Mouse (Mus musculus) bone marrow macrophage, adult 2 months (primary cell): ENCODE data around the gene Tbc1d25. TPM values are rescaled to one million over a fixed set of nuclear protein-coding genes. Genes with fewer than 3 reads are reported as not detected.

ENCODE experiments used
- H3K27ac ChIP-seq: 2 replicates; pipeline ENCODE4 v1.5.1; 2012; ENCODE audit warnings: low read depth, low read length; ENCODE audit not compliant: insufficient read depth
- H3K4me1 ChIP-seq: 2 replicates; pipeline ENCODE4 v1.6.1; 2012; ENCODE audit warnings: low read length; ENCODE audit not compliant: control insufficient read depth, insufficient read depth
- H3K4me3 ChIP-seq: 2 replicates; pipeline ENCODE4 v1.5.1; 2012; ENCODE audit warnings: mild to moderate bottlenecking, low read length, moderate library complexity; ENCODE audit not compliant: insufficient read depth
- CTCF ChIP-seq: IDR thresholded peaks from 2 replicates; pipeline ENCODE4 v1.5.1; 2012; ENCODE audit warnings: low read depth, mild to moderate bottlenecking, low read length, moderate library complexity
- POLR2A ChIP-seq: IDR thresholded peaks from 2 replicates; pipeline ENCODE4 v1.6.1; 2012; ENCODE audit warnings: mild to moderate bottlenecking, low read depth, low read length, borderline replicate concordance
- polyA plus RNA-seq: library from polyadenylated mRNA; stranded (reverse); fragments of >200 nt; gene quantifications from 2 replicates; pipeline ENCODE4 v1.2.4, GENCODE M21; 2012; ENCODE audit not compliant: missing spikeins, insufficient read depth, insufficient read length

Gene Tbc1d25
- polyA plus RNA-seq, 1 experiment: 5.9 TPM

DNA sequence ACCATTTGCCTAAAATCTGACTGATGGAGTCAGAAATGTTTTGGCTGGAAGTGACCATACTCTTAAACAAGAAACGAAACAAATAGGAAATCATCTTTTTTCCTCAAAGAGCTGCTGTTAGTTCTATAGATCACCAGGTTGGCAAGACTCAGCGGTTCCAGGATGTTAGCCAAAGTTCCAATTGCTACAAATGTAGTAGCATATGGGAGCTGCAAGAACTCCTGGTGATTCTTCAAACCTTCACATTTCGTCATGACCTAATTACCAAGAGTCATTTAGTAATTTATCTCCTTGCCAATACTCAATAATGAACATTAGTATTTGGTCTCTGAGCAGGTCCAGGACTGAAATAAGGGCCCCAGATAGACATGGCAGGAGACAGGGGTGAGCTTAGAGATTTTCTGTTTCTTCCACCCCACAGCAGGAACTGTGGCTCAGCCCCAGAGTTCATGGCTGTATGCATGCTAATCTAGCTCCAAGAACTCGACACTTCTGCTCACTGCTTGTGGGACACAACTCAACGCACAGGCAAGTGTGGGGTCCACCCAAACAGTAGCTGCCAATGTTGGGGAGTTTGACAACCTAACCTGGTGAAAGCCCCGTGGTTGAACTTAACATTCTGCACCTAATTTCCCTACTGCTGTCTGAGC is 52.0 kb downstream of the Tbc1d25 start:
- TF ChIP-seq CTCF (no peak), POLR2A (no peak)
- no peaks in the 10 kb centered on the region for H3K4me1 ChIP-seq

DNA sequence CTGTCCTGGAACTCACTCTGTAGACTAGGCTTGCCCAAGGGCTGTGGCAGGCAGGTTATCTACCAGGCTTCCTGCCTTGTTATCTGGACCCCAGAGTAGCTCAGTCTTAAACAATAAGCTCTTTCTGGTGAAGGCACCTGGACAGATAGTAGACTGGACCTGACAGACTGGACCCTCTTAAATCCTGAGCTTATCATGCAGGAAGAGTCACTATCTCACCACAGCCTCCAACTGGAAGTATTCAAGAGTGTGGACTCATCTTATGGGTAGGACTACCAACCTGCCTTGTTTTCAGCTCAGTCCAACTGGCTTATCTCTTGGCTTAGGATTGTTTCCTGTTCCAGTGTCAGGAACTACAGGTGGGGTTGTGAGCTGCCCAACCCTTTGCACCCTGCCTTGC is 58.7 kb downstream of the Tbc1d25 start:
- Histone ChIP-seq H3K27ac (no peak overlapping the region), H3K4me3 (no peak overlapping the region), H3K4me1 (no peaks in the 10 kb centered on the region)
- TF ChIP-seq CTCF (no peak), POLR2A (no peak)

More for the DNA sequence above, 52.0 kb downstream of the Tbc1d25 start:
- Histone ChIP-seq H3K4me3 (no peak overlapping the region), H3K27ac (no peak overlapping the region)

DNA sequence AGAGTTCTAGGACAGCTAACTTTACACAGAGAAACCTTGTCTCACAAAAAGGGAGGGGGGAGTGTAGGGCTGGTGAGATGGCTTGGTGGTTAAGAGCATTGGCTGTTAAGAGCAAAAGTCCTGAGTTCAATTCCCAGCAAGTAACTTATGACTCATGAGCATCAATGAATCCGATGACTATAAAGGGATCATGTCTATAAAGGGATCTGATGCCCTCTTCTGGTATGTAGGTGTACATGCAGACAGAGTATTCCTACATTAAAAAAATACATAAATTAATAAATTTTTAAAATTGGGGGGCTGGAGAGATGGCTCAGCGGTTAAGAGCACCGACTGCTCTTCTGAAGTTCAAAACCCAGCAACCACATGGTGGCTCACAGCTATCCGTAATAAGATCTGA is 60.7 kb downstream of the Tbc1d25 start:
- TF ChIP-seq POLR2A (no peak), CTCF (no peak)
- H3K4me3 ChIP-seq: no peak overlapping the region
- no peaks in the 10 kb centered on the region for H3K4me1 ChIP-seq
- H3K27ac ChIP-seq: no peak overlapping the region

GRCm38 (mm10) chrX:8105019-8105418 is 71.0 kb downstream of the Tbc1d25 start:
- TF ChIP-seq POLR2A: no peak
- no peak for TF ChIP-seq CTCF
- H3K4me1 ChIP-seq: peaks cover 2% of the 10 kb centered on the region; the same call in 1 of the 2 replicates
- H3K27ac ChIP-seq: no peak overlapping the region
- no peak overlapping the region for H3K4me3 ChIP-seq

Other genes with a start within 250 kb of the Tbc1d25 start
- gene Eras, start 247.6 kb downstream of the Tbc1d25 start, polyA plus RNA-seq: not detected in 2 replicates
- 16.0 and 16.9 TPM in 2 replicates for gene Hdac6, start 228.3 kb downstream of the Tbc1d25 start, polyA plus RNA-seq
- gene Gata1, start 198.1 kb downstream of the Tbc1d25 start, polyA plus RNA-seq: not detected in 2 replicates
- not detected in 2 replicates for gene Glod5, start 157.7 kb downstream of the Tbc1d25 start, polyA plus RNA-seq
- gene Suv39h1, start 101.4 kb downstream of the Tbc1d25 start, polyA plus RNA-seq: 23.6 and 27.3 TPM in 2 replicates
- gene Was, start 85.7 kb downstream of the Tbc1d25 start, polyA plus RNA-seq: 82.7 and 86.3 TPM in 2 replicates
- 59.1 and 61.3 TPM in 2 replicates for gene Wdr13, start 43.3 kb downstream of the Tbc1d25 start, polyA plus RNA-seq
- 290 and 322 TPM in 2 replicates for gene Rbm3, start 30.3 kb downstream of the Tbc1d25 start, polyA plus RNA-seq
- gene Ebp, start 17.3 kb upstream of the Tbc1d25 start, polyA plus RNA-seq: 70.9 and 95.1 TPM in 2 replicates
- gene Porcn, start 30.3 kb upstream of the Tbc1d25 start, polyA plus RNA-seq: 5.5 and 6.9 TPM in 2 replicates
- gene Ftsj1, start 76.2 kb upstream of the Tbc1d25 start, polyA plus RNA-seq: 10.5 and 13.8 TPM in 2 replicates
- not detected in 2 replicates for gene Slc38a5, start 95.0 kb upstream of the Tbc1d25 start, polyA plus RNA-seq
- not detected in 2 replicates for gene Ssxb10, start 151.2 kb upstream of the Tbc1d25 start, polyA plus RNA-seq
- gene Ssxb9, start 190.8 kb upstream of the Tbc1d25 start, polyA plus RNA-seq: not detected in 2 replicates
- gene Ssxb1, start 237.1 kb upstream of the Tbc1d25 start, polyA plus RNA-seq: not detected in 2 replicates